Mouse (Mus musculus) hindbrain, embryonic 15.5 days (tissue): ENCODE results near the gene Flg2. TPM values are rescaled to one million over a fixed set of nuclear protein-coding genes. Genes with fewer than 3 reads are reported as not detected.

Source experiments
- ATAC-seq: fragments of 200-750 bp; cut with Nextera tagmentation; 2 replicates; pipeline ENCODE4 v1.8.0; 2017; ENCODE audit warnings: low read depth, moderate number of reproducible peaks, moderate TSS enrichment; ENCODE audit not compliant: low FRiP score
- H3K27ac ChIP-seq: fragments of 300-500 bp; sonication (generic); replicated peaks from 2 replicates; pipeline ENCODE4 v1.5.1; 2015; ENCODE audit warnings: mild to moderate bottlenecking, inconsistent platforms
- H3K27me3 ChIP-seq: fragments of 300-500 bp; sonication (generic); 2 replicates; pipeline ENCODE4 v1.6.1; 2015; ENCODE audit warnings: control low read depth, inconsistent platforms
- H3K36me3 ChIP-seq: fragments of 300-500 bp; sonication (generic); 2 replicates; pipeline ENCODE4 v1.6.1; 2015; ENCODE audit warnings: control low read depth, inconsistent platforms
- H3K4me1 ChIP-seq: fragments of 300-500 bp; sonication (generic); replicated peaks from 2 replicates; pipeline ENCODE4 v1.6.1; 2015; ENCODE audit warnings: control low read depth, inconsistent platforms
- H3K4me2 ChIP-seq: fragments of 300-500 bp; sonication (generic); 2 replicates; pipeline ENCODE4 v1.6.1; 2015; ENCODE audit warnings: moderate library complexity, mild to moderate bottlenecking, inconsistent platforms
- H3K4me3 ChIP-seq: fragments of 300-500 bp; sonication (generic); 2 replicates; pipeline ENCODE4 v1.5.1; 2015; ENCODE audit warnings: mild to moderate bottlenecking, inconsistent platforms
- H3K9ac ChIP-seq: fragments of 300-500 bp; sonication (generic); 2 replicates; pipeline ENCODE4 v1.6.1; 2015; ENCODE audit warnings: inconsistent platforms
- H3K9me3 ChIP-seq: fragments of 300-500 bp; sonication (generic); 2 replicates; pipeline ENCODE4 v1.6.1; 2016; ENCODE audit warnings: control low read depth, inconsistent platforms
- WGBS: fragments of 180-500 bp; shearing (Covaris S2); methylation state at CpG from one replicate; pipeline ENCODE4 v1.1.7; 2015; 5-methylcytosine and 5-hydroxymethylcytosine counted together
- polyA plus RNA-seq: library from polyadenylated mRNA; unstranded; fragments of >200 nt; fragmentation: Nextera tagmentation; extraction: Ambion mirVana; gene quantifications from 2 replicates; pipeline ENCODE4 v1.2.1, GENCODE M21; 2015

The Flg2 gene
- not detected in 2 replicates for polyA plus RNA-seq

DNA sequence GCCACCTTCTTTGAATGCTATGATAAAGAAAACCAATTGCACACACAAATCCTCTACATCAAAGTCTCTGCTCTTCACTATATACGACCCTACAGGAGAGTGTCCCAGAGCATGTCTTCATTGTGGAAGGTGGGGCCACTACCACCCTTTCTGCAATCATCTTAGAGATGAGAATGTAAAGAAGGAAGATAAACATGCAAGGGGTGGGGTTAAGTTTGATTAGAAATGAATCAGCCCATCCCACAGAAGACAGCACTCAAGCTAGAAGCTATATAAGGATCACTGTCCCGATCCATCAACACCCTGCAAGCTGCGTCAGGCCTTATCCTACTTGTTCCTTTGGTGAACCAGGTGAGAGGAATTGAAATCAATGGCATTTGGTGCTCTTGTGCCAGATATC, at the start of gene Flg2:
Gene Flg2, plus strand, starts transcription at position 301 of the 400 bp plus-strand sequence.
- Histone ChIP-seq H3K9ac (no peak within 1 kb of the TSS), H3K36me3 (no peaks in the 10 kb centered on the region), H3K9me3 (no peaks in the 10 kb centered on the region), H3K4me2 (no peak within 1 kb of the TSS), H3K4me1 (no peaks in the 10 kb centered on the region), H3K27me3 (no peaks in the 10 kb centered on the region), H3K27ac (no peak within 1 kb of the TSS), H3K4me3 (no peak within 1 kb of the TSS)
- WGBS: 93% methylated on average over 3 of the region's 3 CpGs
- ATAC-seq: no peak

DNA sequence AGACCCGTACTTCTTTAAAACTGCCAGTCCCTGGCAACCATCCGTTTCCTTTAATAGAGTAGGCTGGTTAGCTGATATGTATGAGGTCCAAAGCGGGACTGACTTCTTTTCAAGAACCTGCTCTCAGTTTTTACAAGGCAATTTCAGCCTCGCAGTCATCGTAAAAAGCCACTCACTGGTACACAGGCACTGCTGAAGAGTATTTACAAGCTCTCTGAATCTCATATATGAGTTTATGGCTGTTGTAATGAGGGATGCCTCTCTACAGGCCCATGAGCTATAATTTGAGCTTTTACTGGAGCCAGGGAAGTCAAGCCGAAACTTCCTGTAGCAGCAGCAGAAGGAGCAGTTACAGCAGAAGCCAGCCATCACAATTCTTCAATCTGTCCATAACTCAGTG, 34.6 kb upstream of the Flg2 start:
- no peak for ATAC-seq
- WGBS: 86% methylated on average over 6 of the region's 6 CpGs
- Histone ChIP-seq H3K9me3 (no peaks in the 10 kb centered on the region), H3K4me2 (no peak overlapping the region), H3K36me3 (no peaks in the 10 kb centered on the region), H3K27me3 (no peaks in the 10 kb centered on the region), H3K9ac (no peak overlapping the region), H3K27ac (no peak overlapping the region), H3K4me3 (no peak overlapping the region), H3K4me1 (no peaks in the 10 kb centered on the region)

DNA sequence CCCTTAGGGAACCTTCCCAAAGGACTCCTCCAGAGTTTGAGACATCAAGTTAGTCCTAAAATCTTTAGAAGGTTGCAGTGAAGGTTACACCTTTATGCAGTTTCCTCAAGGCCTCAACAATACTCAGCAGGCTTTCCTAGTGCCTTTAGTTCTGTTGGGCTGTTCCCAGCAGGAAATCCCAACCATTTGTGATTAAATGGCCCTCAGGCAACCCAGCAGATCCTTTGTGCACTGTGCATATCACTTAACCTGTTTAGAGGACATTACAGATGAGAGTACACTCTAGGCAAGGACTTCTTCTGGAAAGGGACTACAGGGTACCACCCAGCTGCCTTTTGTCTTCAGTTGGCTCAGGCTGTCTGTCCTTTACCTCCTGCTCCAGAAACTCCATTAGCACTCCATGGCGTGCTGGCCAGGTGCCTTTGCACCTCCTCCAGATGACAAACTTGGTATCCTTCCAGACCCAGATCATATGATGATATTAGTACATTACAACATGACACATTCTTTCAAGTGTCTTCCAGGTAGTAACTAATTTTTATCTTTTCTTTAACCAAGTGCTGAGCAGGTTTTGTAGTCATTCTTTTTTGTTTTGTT, 34.0 kb upstream of the Flg2 start:
- 76% methylated on average over 1 of the region's 1 CpGs for WGBS
- Histone ChIP-seq H3K27ac (no peak overlapping the region), H3K36me3 (no peaks in the 10 kb centered on the region), H3K9me3 (no peaks in the 10 kb centered on the region), H3K27me3 (no peaks in the 10 kb centered on the region), H3K4me1 (no peaks in the 10 kb centered on the region), H3K9ac (no peak overlapping the region), H3K4me3 (no peak overlapping the region), H3K4me2 (no peak overlapping the region)
- no peak for ATAC-seq

DNA sequence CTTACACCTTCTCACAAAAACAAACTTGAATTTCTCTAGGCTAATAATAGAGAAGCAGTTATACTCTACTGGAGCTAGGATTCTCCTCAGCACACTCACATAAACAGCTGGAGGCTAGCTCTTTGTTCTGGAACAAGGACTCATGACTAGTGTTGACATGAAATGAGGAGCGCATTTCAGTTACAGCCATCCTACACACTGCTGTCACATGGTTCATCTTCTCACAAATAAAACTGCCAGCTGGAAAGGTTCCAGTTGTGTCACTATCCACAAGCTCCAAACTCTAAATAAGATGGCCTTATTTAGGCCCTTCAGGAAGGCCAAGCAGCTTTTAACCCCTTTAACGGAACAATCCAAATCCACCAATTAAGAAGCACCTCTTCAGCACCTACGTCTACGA, 16.2 kb upstream of the Flg2 start:
- no peak overlapping the region for H3K4me2 ChIP-seq
- H3K4me3 ChIP-seq: no peak overlapping the region
- WGBS: 89% methylated on average over 4 of the region's 4 CpGs
- no peaks in the 10 kb centered on the region for H3K27me3 ChIP-seq
- ATAC-seq: no peak
- H3K9ac ChIP-seq: no peak overlapping the region
- no peaks in the 10 kb centered on the region for H3K9me3 ChIP-seq
- H3K36me3 ChIP-seq: no peaks in the 10 kb centered on the region
- no peak overlapping the region for H3K27ac ChIP-seq
- no peaks in the 10 kb centered on the region for H3K4me1 ChIP-seq

DNA sequence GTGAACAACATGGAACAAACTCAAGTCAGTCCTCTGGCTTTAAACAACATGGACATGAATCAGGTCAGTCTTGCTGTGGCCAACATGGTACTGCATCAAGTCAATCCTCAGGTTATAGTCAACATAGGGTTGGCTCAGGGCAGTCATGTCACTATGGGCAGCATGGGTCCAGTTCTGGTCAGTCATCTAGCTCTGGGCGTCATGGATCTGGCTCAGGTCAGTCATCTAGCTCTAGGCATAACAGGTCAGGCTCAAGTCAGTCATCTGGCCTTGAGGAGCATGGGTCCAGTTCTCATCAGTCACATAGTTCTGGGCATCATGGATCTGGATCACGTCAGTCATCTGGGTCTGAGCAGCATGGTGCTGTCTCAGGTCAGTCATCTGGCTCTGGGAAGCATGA, 4.9 kb downstream of the Flg2 start:
- 92% methylated on average over 2 of the region's 2 CpGs for WGBS
- H3K9ac ChIP-seq: no peak overlapping the region
- no peaks in the 10 kb centered on the region for H3K27me3 ChIP-seq
- 0 out of 2 replicates have a peak, but pooled peaks cover 3% of the 10 kb centered on the region for H3K9me3 ChIP-seq
- H3K27ac ChIP-seq: no peak overlapping the region
- no peaks in the 10 kb centered on the region for H3K4me1 ChIP-seq
- no peak for ATAC-seq
- no peak overlapping the region for H3K4me3 ChIP-seq
- H3K4me2 ChIP-seq: no peak overlapping the region
- H3K36me3 ChIP-seq: no peaks in the 10 kb centered on the region

DNA sequence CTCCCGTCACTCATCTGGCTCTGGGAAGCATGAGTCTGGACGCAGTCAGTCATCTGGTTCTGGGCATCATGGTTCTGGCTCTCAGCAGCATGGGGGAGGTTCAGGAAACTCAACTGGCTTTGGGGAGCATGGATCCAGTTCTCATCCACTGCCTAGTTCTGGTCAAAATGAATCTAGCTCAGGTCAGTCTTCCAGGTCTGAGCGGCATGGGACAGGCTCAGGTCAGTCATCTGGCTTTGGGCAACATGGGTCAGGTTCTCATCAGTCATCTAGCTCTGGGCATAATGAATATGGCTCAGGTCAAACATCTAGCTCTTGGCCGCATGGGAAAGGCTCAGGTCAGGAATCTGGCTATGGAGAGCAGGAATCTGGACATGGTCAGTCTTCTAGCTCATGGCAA, 5.4 kb downstream of the Flg2 start:
- Histone ChIP-seq H3K9me3 (0 out of 2 replicates have a peak, but pooled peaks cover 3% of the 10 kb centered on the region), H3K4me3 (no peak overlapping the region), H3K27me3 (no peaks in the 10 kb centered on the region), H3K4me1 (no peaks in the 10 kb centered on the region), H3K36me3 (no peaks in the 10 kb centered on the region), H3K4me2 (no peak overlapping the region), H3K27ac (no peak overlapping the region), H3K9ac (no peak overlapping the region)
- ATAC-seq: no peak
- WGBS: 92% methylated on average over 4 of the region's 4 CpGs

Other genes with a start within 250 kb of the Flg2 start
- gene Lce3d, start 239.9 kb upstream of the Flg2 start, polyA plus RNA-seq: not detected in 2 replicates
- gene Lce3e, start 230.2 kb upstream of the Flg2 start, polyA plus RNA-seq: not detected in 2 replicates
- gene Lce3f, start 205.1 kb upstream of the Flg2 start, polyA plus RNA-seq: not detected in 2 replicates
- gene Crct1, start 181.6 kb upstream of the Flg2 start, polyA plus RNA-seq: 1.9 and 2.3 TPM in 2 replicates
- not detected in 2 replicates for gene Lce1m, start 178.2 kb upstream of the Flg2 start, polyA plus RNA-seq
- gene Gm4858, start 128.5 kb upstream of the Flg2 start, polyA plus RNA-seq: not detected in 2 replicates
- gene Crnn, start 52.5 kb upstream of the Flg2 start, polyA plus RNA-seq: not detected in 2 replicates
- not detected in 2 replicates for gene Flg, start 76.2 kb downstream of the Flg2 start, polyA plus RNA-seq
- gene Hrnr, start 122.5 kb downstream of the Flg2 start, polyA plus RNA-seq: 0.01 TPM in 1 of 2 replicates, not detected in the other
- gene Rptn, start 196.4 kb downstream of the Flg2 start, polyA plus RNA-seq: not detected in 2 replicates
- 1.2 TPM in 2 replicates for gene Tchh, start 245.1 kb downstream of the Flg2 start, polyA plus RNA-seq